Mouse (Mus musculus) embryonic facial prominence, embryonic 11.5 days (tissue): ENCODE data around the gene Dffb. TPM values are rescaled to one million over a fixed set of nuclear protein-coding genes. Genes with fewer than 3 reads are reported as not detected.

Experiments
- ATAC-seq: fragments of 200-750 bp; cut with Nextera tagmentation; replicated peaks from 2 replicates; pipeline ENCODE4 v1.8.0; 2017; ENCODE audit warnings: low read depth; ENCODE audit not compliant: insufficient number of reproducible peaks, low FRiP score, low TSS enrichment
- DNase-seq: peaks from one replicate; pipeline ENCODE4 v3.0.0-alpha.2; 2015; ENCODE audit warnings: low spot score
- H3K27ac ChIP-seq: fragments of 300-500 bp; sonication (generic); replicated peaks from 2 replicates; pipeline ENCODE4 v1.5.1; 2014; ENCODE audit warnings: mild to moderate bottlenecking, low read depth, low read length, control low read depth
- H3K27me3 ChIP-seq: fragments of 300-500 bp; sonication (generic); 2 replicates; pipeline ENCODE4 v1.6.1; 2014; ENCODE audit warnings: mild to moderate bottlenecking, low read length, moderate library complexity, mixed read lengths; ENCODE audit not compliant: control insufficient read depth, insufficient read depth
- H3K36me3 ChIP-seq: fragments of 300-500 bp; sonication (generic); replicated peaks from 2 replicates; pipeline ENCODE4 v1.6.1; 2014; ENCODE audit warnings: low read depth, mild to moderate bottlenecking, low read length, moderate library complexity, mixed read lengths; ENCODE audit not compliant: control insufficient read depth, insufficient read depth
- H3K4me1 ChIP-seq: fragments of 300-500 bp; sonication (generic); 2 replicates; pipeline ENCODE4 v1.6.1; 2014; ENCODE audit warnings: low read length, mixed read lengths; ENCODE audit not compliant: control insufficient read depth, insufficient read depth
- H3K4me2 ChIP-seq: fragments of 300-500 bp; sonication (generic); 2 replicates; pipeline ENCODE4 v1.6.1; 2014; ENCODE audit warnings: low read depth, mild to moderate bottlenecking, control low read depth, low read length, moderate library complexity
- H3K4me3 ChIP-seq: fragments of 300-500 bp; sonication (generic); 2 replicates; pipeline ENCODE4 v1.5.1; 2014; ENCODE audit warnings: low read depth, low read length, control low read depth
- H3K9ac ChIP-seq: fragments of 300-500 bp; sonication (generic); replicated peaks from 2 replicates; pipeline ENCODE4 v1.6.1; 2014; ENCODE audit warnings: mild to moderate bottlenecking, control low read depth, low read length
- H3K9me3 ChIP-seq: fragments of 300-500 bp; sonication (generic); replicated peaks from 2 replicates; pipeline ENCODE4 v1.6.1; 2016; ENCODE audit warnings: mild to moderate bottlenecking, low read length, inconsistent platforms, mixed read lengths; ENCODE audit not compliant: control insufficient read depth
- WGBS: fragments of 180-500 bp; shearing (Covaris S2); extraction: QIAGEN DNeasy Blood & Tissue Kit; methylation state at CpG from one replicate; pipeline ENCODE4 v1.1.7; 2014; 5-methylcytosine and 5-hydroxymethylcytosine counted together
- polyA plus RNA-seq: library from polyadenylated mRNA; unstranded; fragments of >200 nt; fragmentation: Nextera tagmentation; extraction: Ambion mirVana; gene quantifications from 2 replicates; pipeline ENCODE4 v1.2.1, GENCODE M21; 2014

Dffb gene
- polyA plus RNA-seq, 1 experiment from 2014 or later, result 12.8 TPM

GRCm38 (mm10) chr4:154012132-154012882, 37.4 kb upstream of the Dffb start:
- peak overlapping the region; percentile 95 for H3K9ac ChIP-seq
- H3K4me3 ChIP-seq, result peak overlapping the region; percentile 100
- H3K4me2 ChIP-seq, result peak overlapping the region; percentile 92
- WGBS, result 3% methylated on average over 54 of the region's 55 CpGs
- DNase-seq (peak; percentile 10), ATAC-seq (no peak)
- H3K36me3 ChIP-seq, result no peaks in the 10 kb centered on the region
- H3K27ac ChIP-seq, result peak overlapping the region; percentile 41; the same call in 1 of the 2 replicates
- H3K4me1 ChIP-seq, result no peaks in the 10 kb centered on the region; the same call in 1 of the 2 replicates
- H3K27me3 ChIP-seq, result no peaks in the 10 kb centered on the region
- H3K9me3 ChIP-seq, result no peaks in the 10 kb centered on the region

- peak within 1 kb of the TSS; percentile 41; the same call in 1 of the 2 replicates for H3K27ac ChIP-seq
- H3K9me3 ChIP-seq, result no peaks in the 10 kb centered on the region
- under 1% methylated on average over 40 of the region's 59 CpGs for WGBS
- peak within 1 kb of the TSS; percentile 100 for H3K4me3 ChIP-seq
- no peaks in the 10 kb centered on the region; the same call in 1 of the 2 replicates for H3K4me1 ChIP-seq
- DNase-seq (peak; percentile 91), ATAC-seq (peak; percentile 93)
- H3K27me3 ChIP-seq, result no peaks in the 10 kb centered on the region
- no peaks in the 10 kb centered on the region for H3K36me3 ChIP-seq
- H3K4me2 ChIP-seq, result peak within 1 kb of the TSS; percentile 92
- peak within 1 kb of the TSS; percentile 95 for H3K9ac ChIP-seq
These were observed 36.7 kb upstream of the Dffb start, which contains the start of gene Lrrc47 for GRCm38 (mm10) chr4:154011646-154012089. Lrrc47 (plus strand) TSS chr4:154011731.

- H3K27me3 ChIP-seq, result no peaks in the 10 kb centered on the region
- no peaks in the 10 kb centered on the region; the same call in 1 of the 2 replicates for H3K4me1 ChIP-seq
- H3K36me3 ChIP-seq, result no peaks in the 10 kb centered on the region
- no peak for DNase-seq
- no peaks in the 10 kb centered on the region for H3K9me3 ChIP-seq
- 26% methylated on average over 13 of the region's 13 CpGs for WGBS
- peak overlapping the region; percentile 100 for H3K4me3 ChIP-seq
- peak overlapping the region; percentile 92 for H3K4me2 ChIP-seq
- H3K27ac ChIP-seq, result no peak overlapping the region
- peak overlapping the region; percentile 95 for H3K9ac ChIP-seq
- peak; percentile 63 for ATAC-seq
These were observed 36.1 kb upstream of the Dffb start for GRCm38 (mm10) chr4:154010907-154011645.

- 84% methylated on average over 4 of the region's 4 CpGs for WGBS
- no peaks in the 10 kb centered on the region for H3K27me3 ChIP-seq
- no peaks in the 10 kb centered on the region for H3K4me1 ChIP-seq
These were observed 32.8 kb upstream of the Dffb start for GRCm38 (mm10) chr4:154007759-154008158.

GRCm38 (mm10) chr4:154006264-154006663, 31.3 kb upstream of the Dffb start:
- Histone ChIP-seq H3K9ac (no peak overlapping the region), H3K9me3 (no peaks in the 10 kb centered on the region), H3K4me2 (no peak overlapping the region), H3K4me3 (no peak overlapping the region), H3K4me1 (no peaks in the 10 kb centered on the region), H3K36me3 (no peaks in the 10 kb centered on the region), H3K27me3 (no peaks in the 10 kb centered on the region), H3K27ac (no peak overlapping the region)
- DNase-seq, result no peak
- ATAC-seq, result no peak
- WGBS, result 87% methylated on average over 6 of the region's 6 CpGs

More at GRCm38 (mm10) chr4:154007759-154008158, 32.8 kb upstream of the Dffb start:
- Histone ChIP-seq H3K9me3 (no peaks in the 10 kb centered on the region), H3K4me3 (no peak overlapping the region), H3K4me2 (no peak overlapping the region), H3K36me3 (no peaks in the 10 kb centered on the region), H3K27ac (no peak overlapping the region), H3K9ac (no peak overlapping the region)
- ATAC-seq (no peak), DNase-seq (no peak)

GRCm38 (mm10) chr4:154005488-154005887, 30.6 kb upstream of the Dffb start:
- 90% methylated on average over 5 of the region's 5 CpGs for WGBS
- Histone ChIP-seq H3K4me3 (no peak overlapping the region), H3K36me3 (no peaks in the 10 kb centered on the region), H3K4me2 (no peak overlapping the region), H3K27me3 (no peaks in the 10 kb centered on the region), H3K4me1 (no peaks in the 10 kb centered on the region), H3K9me3 (no peaks in the 10 kb centered on the region), H3K27ac (no peak overlapping the region), H3K9ac (no peak overlapping the region)
- ATAC-seq, result no peak
- no peak for DNase-seq

- Histone ChIP-seq H3K9ac (no peak overlapping the region), H3K27ac (no peak overlapping the region), H3K27me3 (no peaks in the 10 kb centered on the region), H3K4me3 (no peak overlapping the region), H3K4me2 (no peak overlapping the region), H3K4me1 (no peaks in the 10 kb centered on the region), H3K36me3 (peaks cover 3% of the 10 kb centered on the region), H3K9me3 (no peaks in the 10 kb centered on the region)
- WGBS, result 90% methylated on average over 8 of the region's 8 CpGs
- ATAC-seq, result no peak
- DNase-seq, result no peak
These were observed 18.6 kb upstream of the Dffb start for GRCm38 (mm10) chr4:153993505-153993904.

GRCm38 (mm10) chr4:153992715-153993114, 17.8 kb upstream of the Dffb start:
- 87% methylated on average over 10 of the region's 10 CpGs for WGBS
- Histone ChIP-seq H3K36me3 (peaks cover 3% of the 10 kb centered on the region), H3K9ac (no peak overlapping the region), H3K4me2 (no peak overlapping the region), H3K4me3 (no peak overlapping the region), H3K9me3 (no peaks in the 10 kb centered on the region), H3K27ac (no peak overlapping the region), H3K4me1 (no peaks in the 10 kb centered on the region), H3K27me3 (no peaks in the 10 kb centered on the region)
- no peak for ATAC-seq
- DNase-seq, result no peak
